Mouse (Mus musculus) midbrain, embryonic 10.5 days (tissue): Measurements from ENCODE around the gene Alg5. TPM values are rescaled to one million over a fixed set of nuclear protein-coding genes. Genes with fewer than 3 reads are reported as not detected.

Source experiments
- DNase-seq: peaks from one replicate; pipeline ENCODE4 v3.0.0-alpha.2; 2017; ENCODE audit warnings: low spot score
- H3K27ac ChIP-seq: fragments of 300-500 bp; sonication (generic); replicated peaks from 2 replicates; pipeline ENCODE4 v1.5.1; 2016; ENCODE audit warnings: mild to moderate bottlenecking
- H3K27me3 ChIP-seq: fragments of 300-500 bp; sonication (generic); 2 replicates; pipeline ENCODE4 v1.6.1; 2016; ENCODE audit warnings: low read depth, mild to moderate bottlenecking; ENCODE audit not compliant: poor library complexity, severe bottlenecking
- H3K36me3 ChIP-seq: fragments of 300-500 bp; sonication (generic); 2 replicates; pipeline ENCODE4 v1.6.1; 2016; ENCODE audit warnings: mild to moderate bottlenecking, moderate library complexity
- H3K4me1 ChIP-seq: fragments of 300-500 bp; sonication (generic); 2 replicates; pipeline ENCODE4 v1.6.1; 2016
- H3K4me3 ChIP-seq: fragments of 300-500 bp; sonication (generic); 2 replicates; pipeline ENCODE4 v1.5.1; 2016; ENCODE audit warnings: mild to moderate bottlenecking, moderate library complexity
- H3K9me3 ChIP-seq: fragments of 300-500 bp; sonication (generic); replicated peaks from 2 replicates; pipeline ENCODE4 v1.6.1; 2016; ENCODE audit warnings: mild to moderate bottlenecking
- WGBS: fragments of 180-500 bp; shearing (Covaris S2); methylation state at CpG from one replicate; pipeline ENCODE4 v1.1.7; 2016; 5-methylcytosine and 5-hydroxymethylcytosine counted together
- polyA plus RNA-seq: library from polyadenylated mRNA; unstranded; fragments of >200 nt; fragmentation: Nextera tagmentation; extraction: Ambion mirVana; gene quantifications from 2 replicates; pipeline ENCODE4 v1.2.1, GENCODE M21; 2016

The Alg5 gene
- polyA plus RNA-seq, 1 experiment from 2014 or later = 42.4 TPM

GRCm38 (mm10) chr3:54723741-54724500 lies 11.4 kb upstream of the Alg5 start:
- DNase-seq = no peak
- Histone ChIP-seq H3K4me3 (no peak overlapping the region), H3K27me3 (no peaks in the 10 kb centered on the region), H3K4me1 (no peaks in the 10 kb centered on the region), H3K9me3 (no peaks in the 10 kb centered on the region), H3K27ac (no peak overlapping the region), H3K36me3 (peaks cover 91% of the 10 kb centered on the region)
- 88% methylated on average over 10 of the region's 10 CpGs for WGBS

- no peak overlapping the region for H3K27ac ChIP-seq
- H3K4me3 ChIP-seq = no peak overlapping the region
- peaks cover 94% of the 10 kb centered on the region for H3K36me3 ChIP-seq
- H3K27me3 ChIP-seq = no peaks in the 10 kb centered on the region
- DNase-seq = no peak
- 89% methylated on average over 2 of the region's 2 CpGs for WGBS
- no peaks in the 10 kb centered on the region for H3K4me1 ChIP-seq
- no peaks in the 10 kb centered on the region for H3K9me3 ChIP-seq
These were observed 10.0 kb upstream of the Alg5 start for GRCm38 (mm10) chr3:54725344-54725743.

- Histone ChIP-seq H3K27me3 (no peaks in the 10 kb centered on the region), H3K27ac (no peak overlapping the region), H3K4me3 (no peak overlapping the region), H3K36me3 (peaks cover 95% of the 10 kb centered on the region), H3K9me3 (no peaks in the 10 kb centered on the region), H3K4me1 (no peaks in the 10 kb centered on the region)
- no peak for DNase-seq
- 98% methylated on average over 2 of the region's 2 CpGs for WGBS
These were observed 7.8 kb upstream of the Alg5 start for GRCm38 (mm10) chr3:54727588-54727987.

GRCm38 (mm10) chr3:54728100-54728499 lies 7.2 kb upstream of the Alg5 start:
- 93% methylated on average over 6 of the region's 6 CpGs for WGBS
- H3K36me3 ChIP-seq = peaks cover 95% of the 10 kb centered on the region
- H3K27me3 ChIP-seq = no peaks in the 10 kb centered on the region
- peaks cover 4% of the 10 kb centered on the region for H3K4me1 ChIP-seq
- H3K9me3 ChIP-seq = no peaks in the 10 kb centered on the region
- DNase-seq = no peak
- no peak overlapping the region for H3K4me3 ChIP-seq
- H3K27ac ChIP-seq = no peak overlapping the region

GRCm38 (mm10) chr3:54731626-54732150 lies 3.7 kb upstream of the Alg5 start:
- no peak for DNase-seq
- no peak overlapping the region for H3K27ac ChIP-seq
- H3K27me3 ChIP-seq = no peaks in the 10 kb centered on the region
- WGBS = 90% methylated on average over 8 of the region's 8 CpGs
- H3K36me3 ChIP-seq = peaks cover 68% of the 10 kb centered on the region
- H3K4me3 ChIP-seq = no peak overlapping the region
- H3K4me1 ChIP-seq = peaks cover 21% of the 10 kb centered on the region
- no peaks in the 10 kb centered on the region for H3K9me3 ChIP-seq

GRCm38 (mm10) chr3:54732371-54732770 lies 3.0 kb upstream of the Alg5 start:
- 93% methylated on average over 4 of the region's 4 CpGs for WGBS
- no peak overlapping the region for H3K4me3 ChIP-seq
- no peaks in the 10 kb centered on the region for H3K9me3 ChIP-seq
- no peak overlapping the region for H3K27ac ChIP-seq
- no peak for DNase-seq
- H3K4me1 ChIP-seq = peaks cover 21% of the 10 kb centered on the region
- H3K27me3 ChIP-seq = no peaks in the 10 kb centered on the region
- peaks cover 62% of the 10 kb centered on the region for H3K36me3 ChIP-seq

GRCm38 (mm10) chr3:54734411-54735246 lies 710 bp upstream of the Alg5 start:
- H3K36me3 ChIP-seq = peaks cover 61% of the 10 kb centered on the region
- peak; percentile 92 for DNase-seq
- H3K4me3 ChIP-seq = peak overlapping the region; percentile 91
- peak overlapping the region; percentile 98 for H3K27ac ChIP-seq
- H3K4me1 ChIP-seq = peaks cover 21% of the 10 kb centered on the region
- H3K9me3 ChIP-seq = no peaks in the 10 kb centered on the region
- WGBS = under 1% methylated on average over 84 of the region's 84 CpGs
- no peaks in the 10 kb centered on the region for H3K27me3 ChIP-seq

GRCm38 (mm10) chr3:54736101-54736927 lies 975 bp downstream of the Alg5 start:
- H3K4me3 ChIP-seq = peak overlapping the region; percentile 91
- H3K4me1 ChIP-seq = peaks cover 21% of the 10 kb centered on the region
- H3K27me3 ChIP-seq = no peaks in the 10 kb centered on the region
- 61% methylated on average over 18 of the region's 18 CpGs for WGBS
- peak overlapping the region; percentile 98 for H3K27ac ChIP-seq
- H3K36me3 ChIP-seq = peaks cover 60% of the 10 kb centered on the region
- H3K9me3 ChIP-seq = no peaks in the 10 kb centered on the region; the same call in 1 of the 2 replicates
- DNase-seq = peak; percentile 32

GRCm38 (mm10) chr3:54737317-54737716 lies 2.0 kb downstream of the Alg5 start:
- no peak overlapping the region for H3K27ac ChIP-seq
- H3K27me3 ChIP-seq = no peaks in the 10 kb centered on the region
- no peak for DNase-seq
- H3K36me3 ChIP-seq = peaks cover 60% of the 10 kb centered on the region
- no peak overlapping the region for H3K4me3 ChIP-seq
- WGBS = 96% methylated on average over 8 of the region's 8 CpGs
- peaks cover 21% of the 10 kb centered on the region for H3K4me1 ChIP-seq
- H3K9me3 ChIP-seq = no peaks in the 10 kb centered on the region; the same call in 1 of the 2 replicates

- H3K27me3 ChIP-seq = no peaks in the 10 kb centered on the region
- H3K9me3 ChIP-seq = no peaks in the 10 kb centered on the region; the same call in 1 of the 2 replicates
- H3K27ac ChIP-seq = no peak overlapping the region
- peaks cover 95% of the 10 kb centered on the region for H3K36me3 ChIP-seq
- no peak overlapping the region for H3K4me3 ChIP-seq
- no peak for DNase-seq
- 96% methylated on average over 11 of the region's 11 CpGs for WGBS
- no peaks in the 10 kb centered on the region for H3K4me1 ChIP-seq
These were observed 6.6 kb downstream of the Alg5 start for GRCm38 (mm10) chr3:54741965-54742364.

- Histone ChIP-seq H3K4me3 (no peak overlapping the region), H3K9me3 (peaks cover under 1% of the 10 kb centered on the region; the same call in 1 of the 2 replicates), H3K36me3 (peaks cover 99% of the 10 kb centered on the region), H3K27ac (no peak overlapping the region), H3K27me3 (no peaks in the 10 kb centered on the region), H3K4me1 (no peaks in the 10 kb centered on the region)
- WGBS = 65% methylated on average over 5 of the region's 5 CpGs
- DNase-seq = no peak
These were observed 10.5 kb downstream of the Alg5 start for GRCm38 (mm10) chr3:54745799-54746198.

- Histone ChIP-seq H3K36me3 (peaks cover 38% of the 10 kb centered on the region), H3K9me3 (0 out of 2 replicates have a peak, but pooled peaks cover 2% of the 10 kb centered on the region), H3K27ac (no peak overlapping the region), H3K4me1 (peaks cover 23% of the 10 kb centered on the region), H3K4me3 (no peak overlapping the region), H3K27me3 (peaks cover 45% of the 10 kb centered on the region)
- no peak for DNase-seq
- WGBS = 91% methylated on average over 4 of the region's 4 CpGs
These were observed 18.1 kb downstream of the Alg5 start for GRCm38 (mm10) chr3:54753411-54753810.
